ENCODE assay signal across 28 mouse cellular contexts in the genomic region with DNA sequence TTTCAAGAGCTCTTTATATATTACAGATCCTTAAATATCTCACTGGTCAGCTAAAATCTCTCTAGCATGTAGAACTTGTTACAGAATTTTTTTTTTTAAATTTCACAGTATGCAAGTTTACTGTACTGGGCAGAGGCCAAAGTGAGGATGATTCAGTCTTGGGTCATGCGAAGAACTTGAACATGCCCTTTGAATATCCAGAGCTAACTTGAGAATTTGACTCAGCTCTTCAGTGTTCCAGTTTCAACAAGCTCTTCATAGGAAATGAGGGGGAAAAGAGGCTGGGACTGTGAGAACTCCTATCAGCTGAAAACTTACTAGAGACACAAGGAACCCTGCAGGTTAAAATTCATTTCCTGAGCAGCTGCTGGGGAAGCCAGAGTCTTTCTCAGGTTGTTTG. TPM values are rescaled to one million over a fixed set of nuclear protein-coding genes. Genes with fewer than 3 reads are reported as not detected.
DNase-seq lines count a peak whose midpoint lies in the region; ATAC-seq and TF ChIP-seq lines count a peak whose summit lies in the region.
"Had no signal": no experiment of that assay in that cellular context is flagged by ENCODE, and none has a peak within 500 bp of the region (broad histone marks: within the 10 kb centered on the region; RNA-seq: fewer than 3 reads in every experiment).

No protein-coding gene starts in this region.

- TF ChIP-seq CTCF in lung, postnatal 0 days (IDR thresholded peaks at IDR 0.05): no peak

- H3K9me3 ChIP-seq in lung, postnatal 0 days (ENCODE audit: low read length): no peaks in the 10 kb centered on the region
- H3K9me3 ChIP-seq: embryonic facial prominence, embryonic 13.5 days; forebrain, embryonic 12.5 days; heart, embryonic 12.5 days; lung, embryonic 15.5 days; midbrain, embryonic 13.5 days; stomach, embryonic 15.5 days had no signal

- peak; percentile 70 for DNase-seq in lung, postnatal 0 days (ENCODE audit: low spot score)
- DNase-seq in lung, postnatal 10 days: no peak
- DNase-seq in NIH3T3 (ENCODE audit: low read depth): peak; percentile 89
- DNase-seq in embryo, embryonic 10 days (ENCODE audit: low spot score): no peak
- no peak for DNase-seq in kidney, postnatal 10 days
- DNase-seq: cerebellum, adult 8-10 months; cerebellum, postnatal 25 days; embryo, embryonic 11 days; forebrain, postnatal 0 days; heart, adult 2 months; kidney, adult 9 months; kidney, postnatal 14 days; lung, postnatal 4 days; right cerebral cortex, postnatal 14 days had no signal

- no peak overlapping the region for H3K4me2 ChIP-seq in lung, postnatal 0 days (replicated peaks; ENCODE audit: low read depth, low read length)
- H3K4me2 ChIP-seq: embryonic facial prominence, embryonic 13.5 days; forebrain, embryonic 12.5 days; heart, embryonic 12.5 days; hindbrain, embryonic 14.5 days; limb, embryonic 13.5 days; liver, embryonic 11.5 days; lung, embryonic 15.5 days; midbrain, embryonic 13.5 days; stomach, embryonic 15.5 days had no signal

- WGBS in lung, postnatal 0 days: 66% methylated on average over 1 of the region's 1 CpGs
- 70% methylated on average over 1 of the region's 1 CpGs for WGBS in macrophage (ENCODE audit: missing documents)

- no peak overlapping the region for H3K9ac ChIP-seq in lung, postnatal 0 days (replicated peaks; ENCODE audit: low read depth)
- H3K9ac ChIP-seq: embryonic facial prominence, embryonic 13.5 days; forebrain, embryonic 12.5 days; forebrain, postnatal 0 days; heart, embryonic 12.5 days; hindbrain, embryonic 14.5 days; limb, embryonic 13.5 days; lung, embryonic 15.5 days; midbrain, embryonic 13.5 days; stomach, embryonic 15.5 days had no signal

- no peaks in the 10 kb centered on the region for H3K79me2 ChIP-seq in macrophage (ENCODE audit: inconsistent target)

- H3K4me3 ChIP-seq in lung, postnatal 0 days (ENCODE audit: low read depth, low read length): no peak overlapping the region
- no peak overlapping the region for H3K4me3 ChIP-seq in macrophage (ENCODE audit: inconsistent target)
- H3K4me3 ChIP-seq: embryonic facial prominence, embryonic 13.5 days; erythroblast, embryonic 14.5 days; forebrain, embryonic 12.5 days; heart, adult 2 months; heart, embryonic 12.5 days; layer of hippocampus, adult 2 months; left cerebral cortex, adult 2 months; limb, embryonic 13.5 days; lung, embryonic 15.5 days; midbrain, embryonic 13.5 days; stomach, embryonic 15.5 days had no signal

- no peaks in the 10 kb centered on the region; the same call in 1 of the 2 replicates for H3K4me1 ChIP-seq in lung, postnatal 0 days (ENCODE audit: insufficient read depth, low read depth, low read length)
- H3K4me1 ChIP-seq: forebrain, embryonic 12.5 days; midbrain, embryonic 13.5 days had no signal

- no peaks in the 10 kb centered on the region for H3K27me3 ChIP-seq in lung, postnatal 0 days (replicated peaks; ENCODE audit: insufficient read depth, low read length)
- H3K27me3 ChIP-seq: embryonic facial prominence, embryonic 13.5 days; forebrain, embryonic 12.5 days; heart, embryonic 12.5 days; limb, embryonic 13.5 days; lung, embryonic 15.5 days; midbrain, embryonic 13.5 days; stomach, embryonic 15.5 days had no signal

- TF ChIP-seq EP300 in lung, postnatal 0 days (IDR thresholded peaks at IDR 0.05): peak; percentile 85

- H3K27ac ChIP-seq in lung, postnatal 0 days (ENCODE audit: low read length): peak overlapping the region; percentile 20; the same call in 1 of the 2 replicates
- H3K27ac ChIP-seq in macrophage: peak overlapping the region; percentile 33
- H3K27ac ChIP-seq: embryonic facial prominence, embryonic 13.5 days; forebrain, embryonic 12.5 days; heart, adult 2 months; hindbrain, embryonic 14.5 days; layer of hippocampus, adult 2 months; left cerebral cortex, adult 2 months; limb, embryonic 13.5 days; lung, embryonic 15.5 days; midbrain, embryonic 13.5 days; stomach, embryonic 15.5 days had no signal

- H3K36me3 ChIP-seq in lung, postnatal 0 days (ENCODE audit: insufficient read depth, low read length): no peaks in the 10 kb centered on the region
- no peaks in the 10 kb centered on the region for H3K36me3 ChIP-seq in macrophage (ENCODE audit: inconsistent target)
- H3K36me3 ChIP-seq: embryonic facial prominence, embryonic 13.5 days; forebrain, embryonic 12.5 days; heart, embryonic 12.5 days; limb, embryonic 13.5 days; lung, embryonic 15.5 days; midbrain, embryonic 13.5 days; stomach, embryonic 15.5 days had no signal

- ATAC-seq in lung, postnatal 0 days: peak; percentile 73
- ATAC-seq: forebrain, postnatal 0 days; intestine, postnatal 0 days; midbrain, embryonic 13.5 days had no signal

RNA-seq across cellular contexts. Expression of a gene that starts 24.2 kb away (rescaled TPM):
- 68.4 and 75.5 TPM in 2 replicates for polyA plus RNA-seq in lung, postnatal 0 days (2015; fragmentation: Nextera tagmentation; extraction: Ambion mirVana)
- total RNA-seq in macrophage (2018; cell fraction: chromatin; rRNA removed): 10 to 100 TPM in 9 of 26 experiments, 1 to 10 TPM in 17; 1.3 to 29.5 (median 7.4) TPM
- 10 to 100 TPM; 24.9 to 56.2 (median 42.8) TPM for total RNA-seq in macrophage (2018; cell fraction: cytosol; rRNA removed)
- total RNA-seq in macrophage (2018; cell fraction: nucleus; rRNA removed): 100 to 1,000 TPM in 2 of 26 experiments, 10 to 100 TPM in 18, 1 to 10 TPM in 6; 7.7 to 243 (median 23.2) TPM
- polyA plus RNA-seq in macrophage (2018): 17.6 to 482 TPM (median 57.2 TPM) in 3 replicates

RNA-seq across cellular contexts. Expression of a gene that starts 49.0 kb away (rescaled TPM):
- 20.3 and 23.3 TPM in 2 replicates for polyA plus RNA-seq in lung, postnatal 0 days (2015; fragmentation: Nextera tagmentation; extraction: Ambion mirVana)
- total RNA-seq in macrophage (2018; cell fraction: chromatin; rRNA removed): 100 to 1,000 TPM in 6 of 26 experiments, 10 to 100 TPM in 20; 28.8 to 118 (median 75.9) TPM
- 10 to 100 TPM; 12.2 to 33.4 (median 25.6) TPM for total RNA-seq in macrophage (2018; cell fraction: cytosol; rRNA removed)
- total RNA-seq in macrophage (2018; cell fraction: nucleus; rRNA removed): 10 to 100 TPM; 23.5 to 71.9 (median 45.9) TPM
- polyA plus RNA-seq in macrophage (2018): 35.0 to 45.0 TPM (median 40.9 TPM) in 3 replicates

Comparison
In these comparisons a context has a peak if more than half of its experiments do, and no peak if none do; other contexts are left out.
1. DNase-seq: peak in lung, postnatal 0 days (single experiment) and NIH3T3 (single experiment); none in lung, postnatal 10 days (single experiment), embryo, embryonic 10 days (single experiment) and kidney, postnatal 10 days (single experiment).